Mouse (Mus musculus) heart, postnatal 0 days (tissue): ENCODE results near the gene Kcnc3.

Source experiments
- CTCF ChIP-seq: IDR thresholded peaks from 2 replicates; pipeline ENCODE4 v1.5.1; 2016; ENCODE audit warnings: antibody characterized with exemption, control low read depth, low read depth
- EP300 ChIP-seq: IDR thresholded peaks from 2 replicates; pipeline ENCODE4 v1.6.1; 2016; ENCODE audit warnings: antibody characterized with exemption, low read depth

DNA sequence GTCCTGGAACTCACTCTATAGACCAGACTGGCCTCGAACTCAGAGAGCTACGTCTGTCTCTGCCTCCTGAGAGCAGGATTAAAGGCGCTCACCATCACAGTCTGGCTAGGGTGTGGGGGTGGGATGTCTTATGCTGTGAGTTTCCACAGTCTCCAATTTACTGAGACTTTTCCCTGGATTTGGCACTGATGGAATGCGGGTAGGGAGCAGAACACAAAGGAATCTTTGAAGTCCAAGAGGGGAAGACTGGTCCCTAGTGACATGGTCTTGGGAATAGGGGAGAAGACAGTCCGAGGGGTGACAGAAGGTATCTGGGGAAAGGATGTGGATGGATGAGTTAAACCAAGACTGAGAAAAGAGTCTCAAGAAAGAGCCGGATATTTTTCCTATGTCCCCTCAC, 2.8 kb upstream of the Kcnc3 start:
- TF ChIP-seq CTCF (no peak), EP300 (no peak)
